Mouse (Mus musculus) testis, adult 2 months (tissue): ENCODE measurements around the gene Taf3.

ENCODE experiments used
- CTCF ChIP-seq: fragments of 200-500 bp; IDR thresholded peaks from 2 replicates; pipeline ENCODE4 v1.5.1; 2012; ENCODE audit warnings: low read depth, mild to moderate bottlenecking, inconsistent platforms, low read length, moderate library complexity; ENCODE audit not compliant: control insufficient read depth, insufficient read depth, insufficient replicate concordance
- POLR2A ChIP-seq: fragments of 200-500 bp; IDR thresholded peaks from 2 replicates; pipeline ENCODE4 v1.6.1; 2012; ENCODE audit warnings: low read depth, mild to moderate bottlenecking, inconsistent platforms, low read length, moderate library complexity; ENCODE audit not compliant: control insufficient read depth

GRCm38 (mm10) chr2:10080310-10081010 is 32.1 kb upstream of the Taf3 start, which contains the start of the genes Atp5c1 and Kin:
- TF ChIP-seq CTCF = peak; percentile 10; the same call in 1 of the 2 replicates
- peak; percentile 88 for TF ChIP-seq POLR2A
